Mouse (Mus musculus) hindbrain, embryonic 11.5 days (tissue): ENCODE results near the gene Rxrb. TPM values are rescaled to one million over a fixed set of nuclear protein-coding genes. Genes with fewer than 3 reads are reported as not detected.

Source experiments
- ATAC-seq: fragments of 200-750 bp; cut with Nextera tagmentation; 2 replicates; pipeline ENCODE4 v1.8.0; 2017; ENCODE audit warnings: mild to moderate bottlenecking, moderate TSS enrichment, moderate library complexity; ENCODE audit not compliant: low FRiP score
- DNase-seq: peaks from one replicate; pipeline ENCODE4 v3.0.0-alpha.2; 2015; ENCODE audit warnings: low spot score
- H3K27ac ChIP-seq: fragments of 300-500 bp; sonication (generic); 2 replicates; pipeline ENCODE4 v1.5.1; 2014; ENCODE audit warnings: mild to moderate bottlenecking, low read depth, low read length
- H3K27me3 ChIP-seq: fragments of 300-500 bp; sonication (generic); 2 replicates; pipeline ENCODE4 v1.6.1; 2014; ENCODE audit warnings: mild to moderate bottlenecking, low read length, moderate library complexity, mixed read lengths; ENCODE audit not compliant: control insufficient read depth, insufficient read depth
- H3K36me3 ChIP-seq: fragments of 300-500 bp; sonication (generic); 2 replicates; pipeline ENCODE4 v1.6.1; 2014; ENCODE audit warnings: mild to moderate bottlenecking, low read length, moderate library complexity, mixed read lengths; ENCODE audit not compliant: control insufficient read depth, insufficient read depth
- H3K4me1 ChIP-seq: fragments of 300-500 bp; sonication (generic); replicated peaks from 2 replicates; pipeline ENCODE4 v1.6.1; 2014; ENCODE audit warnings: low read length, mixed read lengths; ENCODE audit not compliant: control insufficient read depth, insufficient read depth
- H3K4me2 ChIP-seq: fragments of 300-500 bp; sonication (generic); replicated peaks from 2 replicates; pipeline ENCODE4 v1.6.1; 2014; ENCODE audit warnings: mild to moderate bottlenecking, low read depth, low read length
- H3K4me3 ChIP-seq: fragments of 300-500 bp; sonication (generic); 2 replicates; pipeline ENCODE4 v1.5.1; 2014; ENCODE audit warnings: low read depth, low read length
- H3K9ac ChIP-seq: fragments of 300-500 bp; sonication (generic); 2 replicates; pipeline ENCODE4 v1.6.1; 2014; ENCODE audit warnings: low read depth, low read length
- H3K9me3 ChIP-seq: fragments of 300-500 bp; sonication (generic); 2 replicates; pipeline ENCODE4 v1.6.1; 2016; ENCODE audit warnings: low read length; ENCODE audit not compliant: control insufficient read depth
- WGBS: fragments of 180-500 bp; shearing (Covaris S2); extraction: QIAGEN DNeasy Blood & Tissue Kit; methylation state at CpG from one replicate; pipeline ENCODE4 v1.1.7; 2014; 5-methylcytosine and 5-hydroxymethylcytosine counted together
- microRNA counts: library from miRNA; unstranded; fragments of <30 nt; microRNA quantifications from one replicate; lab custom pipeline; 2015
- polyA plus RNA-seq: library from polyadenylated mRNA; unstranded; fragments of >200 nt; fragmentation: Nextera tagmentation; extraction: Ambion mirVana; gene quantifications from 2 replicates; pipeline ENCODE4 v1.2.1, GENCODE M21; 2014

The Rxrb gene
- polyA plus RNA-seq, 1 experiment from 2014 or later, result 16.8 TPM

DNA sequence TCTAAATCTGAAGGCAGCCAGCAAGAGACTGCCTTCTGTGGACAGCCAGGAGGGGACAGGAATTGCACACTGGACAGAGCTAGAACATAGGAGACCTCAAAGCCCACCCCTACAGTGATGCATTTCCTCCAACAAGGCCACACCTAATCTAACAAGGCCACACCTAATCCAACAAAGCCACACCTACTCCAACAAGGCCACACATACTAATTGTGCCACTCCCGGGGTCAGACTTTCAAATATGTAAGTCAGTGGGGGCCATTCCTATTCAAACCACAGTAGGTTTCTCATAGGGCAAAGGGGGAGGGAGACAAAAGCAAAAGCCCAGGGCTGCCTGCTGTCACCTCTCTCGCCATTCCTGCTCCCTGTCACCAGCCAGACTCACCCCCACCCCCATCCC, 55.8 kb downstream of the Rxrb start:
- DNase-seq (no peak), ATAC-seq (no peak)
- Histone ChIP-seq H3K36me3 (no peaks in the 10 kb centered on the region), H3K4me2 (no peak overlapping the region), H3K27ac (no peak overlapping the region), H3K9ac (no peak overlapping the region), H3K4me1 (no peaks in the 10 kb centered on the region), H3K27me3 (no peaks in the 10 kb centered on the region), H3K9me3 (no peaks in the 10 kb centered on the region), H3K4me3 (no peak overlapping the region)
- whole genome bisulfite sequencing, result 35% methylated on average over 2 of the region's 2 CpGs

MicroRNAs encoded within 50 kb of the gene (microRNA counts, 519-probe panel; counts per million panel counts)
- 4,567 counts per million, percentile 50 among the panel's probes with 10 or more counts for microRNA mmu-miR-219 (lab: Ali Mortazavi, UCI)

Other genes with a start within 250 kb of the Rxrb start
- gene Angptl4, start 250.0 kb upstream of the Rxrb start, polyA plus RNA-seq, result 22.0 and 22.5 TPM in 2 replicates
- gene Kank3, start 221.3 kb upstream of the Rxrb start, polyA plus RNA-seq, result 22.7 and 30.1 TPM in 2 replicates
- 706 and 742 TPM in 2 replicates for gene Rps28, start 207.2 kb upstream of the Rxrb start, polyA plus RNA-seq
- 445 and 467 TPM in 2 replicates for gene Ndufa7, start 207.2 kb upstream of the Rxrb start, polyA plus RNA-seq
- gene Cd320, start 188.7 kb upstream of the Rxrb start, polyA plus RNA-seq, result 73.7 and 76.1 TPM in 2 replicates
- gene Gm7029, start 158.0 kb upstream of the Rxrb start, polyA plus RNA-seq, result not detected in 2 replicates
- 5.3 and 9.9 TPM in 2 replicates for gene Kifc1, start 141.2 kb upstream of the Rxrb start, polyA plus RNA-seq
- gene Platr17, start 126.7 kb upstream of the Rxrb start, polyA plus RNA-seq, result 0.86 TPM in 1 of 2 replicates, not detected in the other
- gene Daxx, start 122.4 kb upstream of the Rxrb start, polyA plus RNA-seq, result 47.0 and 60.0 TPM in 2 replicates
- gene Tapbp, start 115.9 kb upstream of the Rxrb start, polyA plus RNA-seq, result 14.5 and 16.6 TPM in 2 replicates
- gene Zbtb22, start 115.9 kb upstream of the Rxrb start, polyA plus RNA-seq, result 8.1 and 9.3 TPM in 2 replicates
- 32.5 and 32.9 TPM in 2 replicates for gene Rgl2, start 102.3 kb upstream of the Rxrb start, polyA plus RNA-seq
- gene Pfdn6, start 91.5 kb upstream of the Rxrb start, polyA plus RNA-seq, result 201 and 205 TPM in 2 replicates
- 26.8 and 29.4 TPM in 2 replicates for gene Wdr46, start 91.2 kb upstream of the Rxrb start, polyA plus RNA-seq
- gene B3galt4, start 80.3 kb upstream of the Rxrb start, polyA plus RNA-seq, result 4.8 and 5.3 TPM in 2 replicates
- 38.2 and 39.4 TPM in 2 replicates for gene Vps52, start 76.0 kb upstream of the Rxrb start, polyA plus RNA-seq
- gene Rps18, start 75.8 kb upstream of the Rxrb start, polyA plus RNA-seq, result 1,221 and 1,241 TPM in 2 replicates
- 18.7 and 19.4 TPM in 2 replicates for gene H2-K1, start 31.5 kb upstream of the Rxrb start, polyA plus RNA-seq
- gene Ring1, start 7.1 kb upstream of the Rxrb start, polyA plus RNA-seq, result 5.9 and 6.3 TPM in 2 replicates
- gene H2-Ke6, start 3.8 kb upstream of the Rxrb start, polyA plus RNA-seq, result 50.5 and 54.8 TPM in 2 replicates
- 75.9 and 80.3 TPM in 2 replicates for gene Slc39a7, start 130 bp upstream of the Rxrb start, polyA plus RNA-seq
- 0.91 and 1.4 TPM in 2 replicates for gene Col11a2, start 7.6 kb downstream of the Rxrb start, polyA plus RNA-seq
- gene H2-Oa, start 60.5 kb downstream of the Rxrb start, polyA plus RNA-seq, result 0.26 and 0.32 TPM in 2 replicates
- gene H2-DMa, start 87.7 kb downstream of the Rxrb start, polyA plus RNA-seq, result 8.6 and 13.8 TPM in 2 replicates
- gene Brd2, start 90.8 kb downstream of the Rxrb start, polyA plus RNA-seq, result 113 and 159 TPM in 2 replicates
- gene H2-DMb2, start 111.5 kb downstream of the Rxrb start, polyA plus RNA-seq, result not detected in 2 replicates
- 0.29 and 0.94 TPM in 2 replicates for gene H2-DMb1, start 121.3 kb downstream of the Rxrb start, polyA plus RNA-seq
- 1.0 and 1.1 TPM in 2 replicates for gene Tap1, start 155.7 kb downstream of the Rxrb start, polyA plus RNA-seq
- 0.42 and 1.1 TPM in 2 replicates for gene Psmb9, start 156.0 kb downstream of the Rxrb start, polyA plus RNA-seq
- 1.3 and 1.9 TPM in 2 replicates for gene Psmb8, start 165.9 kb downstream of the Rxrb start, polyA plus RNA-seq
- 0.19 and 0.50 TPM in 2 replicates for gene Tap2, start 171.7 kb downstream of the Rxrb start, polyA plus RNA-seq
- gene H2-Ob, start 207.1 kb downstream of the Rxrb start, polyA plus RNA-seq, result not detected in 2 replicates
- gene H2-Ab1, start 225.9 kb downstream of the Rxrb start, polyA plus RNA-seq, result 2.4 and 3.1 TPM in 2 replicates